Mouse (Mus musculus) ES-E14 (cell line): ENCODE measurements at regions not wholly inside any gene's neighbourhood (a gene's known extent, or its start where the extent isn't known, plus 50 kb on each side); places are given as distances from the start of the nearest gene placed in this dataset.

Experiments
- CHD2 ChIP-seq: IDR thresholded peaks from 2 replicates; pipeline ENCODE4 v1.6.1; 2014; ENCODE audit warnings: mild to moderate bottlenecking, low read depth, low read length, inconsistent platforms
- MAFK ChIP-seq: IDR thresholded peaks from 2 replicates; pipeline ENCODE4 v1.6.1; 2014; ENCODE audit warnings: mild to moderate bottlenecking, low read depth, low read length, inconsistent platforms; ENCODE audit not compliant: insufficient read depth

DNA sequence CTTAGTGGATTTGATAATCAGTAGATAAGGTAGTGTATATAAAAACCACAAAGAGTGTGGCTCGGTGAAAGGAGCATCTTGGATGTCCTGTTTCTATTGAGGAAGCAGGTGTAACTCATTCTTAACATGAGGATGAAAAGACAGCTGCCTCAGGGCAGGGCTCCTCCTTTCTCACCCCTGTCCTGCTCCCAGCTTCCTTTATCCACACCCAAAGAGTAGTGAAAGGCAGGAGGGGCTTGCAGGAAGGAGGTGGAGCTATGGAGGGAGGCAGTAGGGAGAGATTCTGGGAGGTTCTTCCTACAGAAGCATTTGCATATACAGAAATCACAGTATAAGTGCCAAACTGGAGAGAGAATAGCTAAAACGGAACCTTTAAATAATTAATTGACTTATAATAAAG, 216.4 kb downstream of the Lrig3 start:
- TF ChIP-seq MAFK (no peak), CHD2 (no peak)
